Mouse (Mus musculus) liver, adult 2 months (tissue): ENCODE data around the gene Nop10.

ENCODE experiments used
- CTCF ChIP-seq: fragments of 200-500 bp; IDR thresholded peaks from 2 replicates; pipeline ENCODE4 v1.5.1; 2011; ENCODE audit warnings: low read depth, low read length, control low read depth
- POLR2A ChIP-seq: fragments of 200-500 bp; IDR thresholded peaks from 2 replicates; pipeline ENCODE4 v1.6.1; 2011; ENCODE audit warnings: low read length, control low read depth; ENCODE audit not compliant: insufficient read depth; ENCODE audit errors: extremely low read depth

- TF ChIP-seq CTCF (no peak), POLR2A (no peak)
Measured at GRCm38 (mm10) chr2:112262779-112263295, 1.1 kb downstream of the Nop10 start.
